Mouse (Mus musculus): Measurements from ENCODE around the gene Pdpn. TPM values are rescaled to one million over a fixed set of nuclear protein-coding genes. Genes with fewer than 3 reads are reported as not detected.

The Pdpn gene
- total RNA-seq, 2 experiments from 2014 or later, result 4.5 to 7.7 TPM

DNA sequence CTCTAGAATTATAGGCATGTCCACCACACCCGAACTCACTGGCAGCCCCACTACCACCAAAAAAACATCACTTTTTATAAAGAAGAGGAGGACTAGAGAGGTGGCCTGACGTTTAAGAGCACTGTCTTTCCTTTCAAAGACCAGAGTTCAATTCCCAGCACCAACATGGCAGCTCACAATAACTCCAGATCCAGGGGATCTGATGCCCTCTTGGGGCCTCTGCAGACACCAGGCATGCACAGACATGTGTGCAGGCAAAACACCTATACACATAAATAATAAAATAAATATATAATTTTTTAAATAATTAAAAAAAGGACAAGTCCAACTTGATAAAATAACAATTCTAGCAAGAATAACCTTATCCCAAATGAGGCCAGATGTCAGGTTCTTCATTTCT, 80.5 kb downstream of the Pdpn start:
- intact Hi-C loops (cut with DNase I), result no loop called here
- no peak for DNase-seq
- no peak for TF ChIP-seq CTCF (IDR thresholded peaks at IDR 0.05)
- Histone ChIP-seq H3K4me3 (no peak overlapping the region), H3K27ac (no peak overlapping the region)

Other genes starting within 250 kb of the Pdpn start
- gene Prdm2, start 86.6 kb downstream of the Pdpn start, total RNA-seq (2021), result 10 to 100 TPM; 24.7 to 26.5 TPM
- gene Lrrc38, start 50.2 kb upstream of the Pdpn start, total RNA-seq (2021), result 10 to 100 TPM; 27.1 to 39.4 TPM
- not detected for gene Pramel1, start 94.9 kb upstream of the Pdpn start, total RNA-seq (2021)
- gene Pramef8, start 112.9 kb upstream of the Pdpn start, total RNA-seq (2021), result 1 to 10 TPM; 6.2 to 7.8 TPM
- not detected for gene Oog4, start 150.8 kb upstream of the Pdpn start, total RNA-seq (2021)
- not detected for gene Gm13043, start 211.8 kb upstream of the Pdpn start, total RNA-seq (2021)
- not detected for gene Gm13040, start 236.4 kb upstream of the Pdpn start, total RNA-seq (2021)

Data from gastrocnemius, adult 2 months (tissue).